Mouse (Mus musculus) small intestine, adult 2 months (tissue): ENCODE results near the gene Gm20388.

Source experiments
- CTCF ChIP-seq: fragments of 200-500 bp; IDR thresholded peaks from 2 replicates; pipeline ENCODE4 v1.5.1; 2012; ENCODE audit warnings: low read depth, mild to moderate bottlenecking, control low read depth, inconsistent platforms, low read length, moderate library complexity, mixed read lengths; ENCODE audit not compliant: insufficient replicate concordance, insufficient read length; ENCODE audit errors: extremely low read depth
- POLR2A ChIP-seq: fragments of 200-500 bp; IDR thresholded peaks from 2 replicates; pipeline ENCODE4 v1.6.1; 2012; ENCODE audit warnings: low read depth, mild to moderate bottlenecking, control low read depth, inconsistent platforms, low read length, moderate library complexity

- TF ChIP-seq CTCF (no peak), POLR2A (no peak)
These were observed 3992.0 kb downstream of the Gm20388 start for GRCm38 (mm10) chr8:123902653-123903052.
